Mouse (Mus musculus) heart, adult 2 months (tissue): ENCODE data around the gene Glis2. TPM values are rescaled to one million over a fixed set of nuclear protein-coding genes. Genes with fewer than 3 reads are reported as not detected.

ENCODE experiments used
- DNase-seq, 2 experiments: peaks; one replicate each; pipeline ENCODE4 v3.0.0; 2021
- H3K27ac ChIP-seq: fragments of 200-600 bp; 2 replicates; pipeline ENCODE4 v1.8.1; 2022
- H3K27me3 ChIP-seq: fragments of 200-500 bp; 2 replicates; pipeline ENCODE4 v1.6.1; 2012; ENCODE audit warnings: mild to moderate bottlenecking, low read length, inconsistent platforms, mixed read lengths; ENCODE audit not compliant: control insufficient read depth, insufficient read depth
- H3K36me3 ChIP-seq: fragments of 200-500 bp; 2 replicates; pipeline ENCODE4 v1.6.1; 2012; ENCODE audit warnings: low read length, inconsistent platforms; ENCODE audit not compliant: control insufficient read depth, insufficient read depth
- H3K4me1 ChIP-seq: fragments of 200-500 bp; 2 replicates; pipeline ENCODE4 v1.6.1; 2011; ENCODE audit warnings: low read length; ENCODE audit not compliant: control insufficient read depth, insufficient read depth
- H3K4me3 ChIP-seq: fragments of 200-600 bp; 2 replicates; pipeline ENCODE4 v1.8.1; 2022
- H3K79me2 ChIP-seq: fragments of 200-500 bp; replicated peaks from 2 replicates; pipeline ENCODE4 v1.6.1; 2012; ENCODE audit warnings: mild to moderate bottlenecking, inconsistent platforms, low read length, moderate library complexity, mixed read lengths; ENCODE audit not compliant: control insufficient read depth, insufficient read depth
- H3K9ac ChIP-seq: fragments of 200-500 bp; 2 replicates; pipeline ENCODE4 v1.6.1; 2012; ENCODE audit warnings: low read depth, mild to moderate bottlenecking, control low read depth, inconsistent platforms, low read length, mixed read lengths
- CTCF ChIP-seq: fragments of 200-600 bp; IDR thresholded peaks from 2 replicates; pipeline ENCODE4 v1.8.1; 2022; ENCODE audit warnings: antibody characterized with exemption, mild to moderate bottlenecking, moderate library complexity
- EP300 ChIP-seq: fragments of 200-500 bp; IDR thresholded peaks from 2 replicates; pipeline ENCODE4 v1.6.1; 2011; ENCODE audit warnings: low read depth, low read length, control low read depth; ENCODE audit not compliant: insufficient read depth
- POLR2A ChIP-seq: fragments of 200-500 bp; IDR thresholded peaks from 2 replicates; pipeline ENCODE4 v1.6.1; 2011; ENCODE audit warnings: mild to moderate bottlenecking, low read depth, low read length, control low read depth; ENCODE audit not compliant: insufficient read depth
- WGBS: fragments of 180-500 bp; shearing (Covaris S2); methylation state at CpG from one replicate; pipeline ENCODE4 v1.1.7; 2018; 5-methylcytosine and 5-hydroxymethylcytosine counted together
- intact Hi-C: fragments of 180-260 bp; cut with DNase I; formaldehyde crosslinking; loops from one replicate; pipeline ENCODE4 v1.15.1; 2025
- polyA plus RNA-seq: library from polyadenylated mRNA; depleted of rRNA; stranded (reverse); fragments of >200 nt; gene quantifications from 2 replicates; pipeline ENCODE4 v1.2.3, GENCODE M21; 2012
- total RNA-seq, 2 experiments: library from RNA; stranded (reverse); gene quantifications; 2 replicates each; pipeline ENCODE4 v1.2.3; 2021

Glis2 gene
- total and polyA plus RNA-seq, 3 experiments, result 10.0 to 17.3 (median 11.1) TPM

GRCm38 (mm10) chr16:4585642-4586530, 8.6 kb upstream of the Glis2 start:
- DNase-seq, result no peak
- peaks cover 4% of the 10 kb centered on the region; the same call in 1 of the 2 replicates for H3K36me3 ChIP-seq
- 5% methylated on average over 14 of the region's 14 CpGs for WGBS
- peak overlapping the region; percentile 76 for H3K27ac ChIP-seq
- H3K4me3 ChIP-seq, result peak overlapping the region; percentile 61
- H3K4me1 ChIP-seq, result peaks cover 13% of the 10 kb centered on the region
- peak overlapping the region; percentile 48 for H3K9ac ChIP-seq
- TF ChIP-seq CTCF, result no peak
- TF ChIP-seq POLR2A, result no peak
- TF ChIP-seq EP300, result no peak
- H3K79me2 ChIP-seq, result no peaks in the 10 kb centered on the region
- intact Hi-C loops, result loop anchor here (1.0 to 2.0 kb wide), 2 partner anchors 8 to 25 kb away; partner anchors contain the start of gene Glis2
- no peaks in the 10 kb centered on the region for H3K27me3 ChIP-seq

DNA sequence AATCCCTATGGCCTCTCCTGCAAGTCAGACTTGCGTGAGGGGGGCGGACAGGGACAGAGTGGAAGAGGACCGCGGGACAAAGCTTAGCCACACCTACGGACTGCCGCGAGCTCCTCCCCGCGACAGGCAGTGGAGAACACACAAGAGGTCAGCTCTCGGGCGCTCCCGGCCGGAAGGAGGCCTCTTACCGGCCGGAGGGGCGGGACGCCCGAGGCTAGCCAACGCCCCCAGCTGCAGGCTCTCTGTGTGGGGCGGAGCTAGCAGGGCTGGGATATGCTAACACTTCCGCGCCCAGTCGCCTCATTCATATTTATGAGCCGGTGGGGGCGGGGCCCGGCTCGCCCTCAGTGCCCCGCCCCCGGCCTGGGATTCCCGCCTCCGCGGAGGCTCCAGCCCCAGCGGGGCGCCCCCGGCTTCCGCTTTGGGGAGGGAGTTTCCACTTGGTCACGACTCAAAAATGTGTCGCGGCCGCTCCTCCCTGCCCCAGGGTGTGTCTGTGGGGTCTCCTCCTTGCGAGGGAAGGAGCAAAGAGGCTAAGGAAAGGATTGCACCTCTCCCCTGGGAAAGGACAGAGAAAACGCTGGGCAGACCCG, 7.9 kb upstream of the Glis2 start:
- no peaks in the 10 kb centered on the region for H3K79me2 ChIP-seq
- 1% methylated on average over 43 of the region's 43 CpGs for WGBS
- peak overlapping the region; percentile 68 for H3K9ac ChIP-seq
- peaks cover 4% of the 10 kb centered on the region; the same call in 1 of the 2 replicates for H3K36me3 ChIP-seq
- DNase-seq, result peak; percentile 98 to 99
- intact Hi-C loops, result loop anchor here (1.0 to 2.0 kb wide), 2 partner anchors 8 to 26 kb away; partner anchors contain the start of gene Glis2
- H3K27ac ChIP-seq, result peak overlapping the region; percentile 90
- H3K4me3 ChIP-seq, result peak overlapping the region; percentile 61
- TF ChIP-seq POLR2A (peak; percentile 73), EP300 (peak; percentile 48), CTCF (peak; percentile 38)
- H3K4me1 ChIP-seq, result peaks cover 13% of the 10 kb centered on the region
- no peaks in the 10 kb centered on the region for H3K27me3 ChIP-seq

GRCm38 (mm10) chr16:4587516-4588210, 6.8 kb upstream of the Glis2 start:
- Histone ChIP-seq H3K9ac (0 out of 2 replicates have a peak overlapping the region, but pooled peaks have one; percentile 16), H3K4me1 (peaks cover 13% of the 10 kb centered on the region), H3K36me3 (peaks cover 4% of the 10 kb centered on the region), H3K79me2 (no peaks in the 10 kb centered on the region), H3K27ac (peak overlapping the region; percentile 90), H3K4me3 (no peak overlapping the region), H3K27me3 (no peaks in the 10 kb centered on the region)
- TF ChIP-seq CTCF, result no peak
- no peak for TF ChIP-seq EP300
- TF ChIP-seq POLR2A, result no peak
- peak; percentile 43 to 53 for DNase-seq
- whole genome bisulfite sequencing, result 42% methylated on average over 5 of the region's 5 CpGs
- intact Hi-C loops, result loop anchor here (2.0 kb wide), 1 partner anchor 27 kb away; no protein-coding TSS in a partner anchor

- WGBS, result 98% methylated on average over 9 of the region's 9 CpGs
- H3K4me3 ChIP-seq, result no peak overlapping the region
- TF ChIP-seq POLR2A (no peak), CTCF (no peak), EP300 (no peak)
- no peak overlapping the region for H3K9ac ChIP-seq
- H3K79me2 ChIP-seq, result no peaks in the 10 kb centered on the region
- no peaks in the 10 kb centered on the region for H3K27me3 ChIP-seq
- no peak overlapping the region for H3K27ac ChIP-seq
- H3K4me1 ChIP-seq, result peaks cover 15% of the 10 kb centered on the region
- DNase-seq, result no peak
- intact Hi-C loops, result no loop called here
- peaks cover 4% of the 10 kb centered on the region for H3K36me3 ChIP-seq
These were observed 4.3 kb upstream of the Glis2 start for GRCm38 (mm10) chr16:4590236-4590635.

DNA sequence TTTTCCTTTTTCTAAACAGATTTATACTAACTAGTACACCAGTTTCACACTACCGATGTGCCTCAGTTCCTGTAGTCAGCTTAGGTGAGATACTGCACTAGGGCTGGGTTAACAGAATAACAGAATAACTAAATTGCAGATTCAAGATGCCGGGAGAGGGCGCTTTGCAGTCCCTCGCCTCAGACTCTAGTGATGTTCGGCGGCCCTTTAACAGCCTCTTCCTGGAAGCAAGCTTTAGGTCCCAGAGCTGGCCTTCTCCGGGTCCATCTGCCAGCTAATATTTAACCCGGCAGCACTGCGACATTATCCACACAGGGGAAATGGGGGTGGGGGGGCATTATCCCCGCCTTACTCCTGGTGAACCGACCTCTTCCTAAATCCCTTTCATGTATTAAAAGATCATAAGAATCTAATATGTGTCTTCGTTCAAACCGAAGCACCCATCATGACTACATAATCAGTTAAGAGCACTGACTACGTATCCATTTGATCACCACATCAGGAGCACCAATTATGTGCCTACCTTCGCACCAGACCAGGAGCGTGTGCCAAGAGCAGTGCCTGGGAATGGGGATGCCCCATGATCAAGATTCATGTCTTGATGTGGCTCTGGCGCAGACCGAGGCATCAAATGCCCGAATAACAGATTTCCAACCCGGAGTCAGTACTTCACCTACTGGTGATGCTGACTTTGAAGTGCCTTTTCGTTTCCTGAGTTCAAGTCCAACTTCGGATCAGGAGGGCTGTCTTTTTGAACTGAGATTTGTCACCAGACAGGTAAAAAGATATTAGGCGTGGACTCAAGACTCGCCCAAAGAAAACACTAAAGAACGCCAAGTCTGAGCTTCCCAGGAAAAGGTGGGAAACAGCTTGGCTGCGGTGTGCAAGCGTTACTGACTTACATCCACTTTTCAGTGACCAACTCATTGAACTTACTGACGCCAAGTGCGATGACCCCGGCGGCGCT, 1.3 kb upstream of the Glis2 start:
- WGBS, result 21% methylated on average over 32 of the region's 32 CpGs
- Histone ChIP-seq H3K27ac (peak overlapping the region; percentile 84), H3K9ac (peak overlapping the region; percentile 68), H3K36me3 (no peaks in the 10 kb centered on the region; the same call in 1 of the 2 replicates), H3K4me1 (peaks cover 2% of the 10 kb centered on the region), H3K79me2 (no peaks in the 10 kb centered on the region), H3K27me3 (no peaks in the 10 kb centered on the region), H3K4me3 (peak overlapping the region; percentile 75)
- TF ChIP-seq POLR2A (no peak), CTCF (peak; percentile 75)
- peak; percentile 62 to 69 for DNase-seq
- intact Hi-C loops, result loop anchor here (1.0 kb wide), 1 partner anchor 14 kb away; no protein-coding TSS in a partner anchor
